Mouse (Mus musculus) yolk sac, embryonic 10.5 days (tissue): ENCODE data around the gene Dffb.

Source experiments
- DNase-seq: peaks from one replicate; pipeline ENCODE4 v3.0.0-alpha.2; 2017; ENCODE audit warnings: low spot score

The Dffb gene

GRCm38 (mm10) chr4:153974431-153975291, at the start of gene Dffb, which contains the start of gene Cep104:
Gene Dffb, minus strand, starts transcription at chr4:153975126.
Gene Cep104, plus strand, starts transcription at chr4:153975194.
- DNase-seq = peak; percentile 86

GRCm38 (mm10) chr4:154023754-154024601, 49.1 kb upstream of the Dffb start:
- peak; percentile 84 for DNase-seq

- DNase-seq = no peak
These were observed 47.9 kb upstream of the Dffb start for GRCm38 (mm10) chr4:154022844-154023243.

GRCm38 (mm10) chr4:154022407-154022806, 47.5 kb upstream of the Dffb start:
- no peak for DNase-seq

GRCm38 (mm10) chr4:154021432-154021831, 46.5 kb upstream of the Dffb start:
- peak; percentile 8 for DNase-seq

GRCm38 (mm10) chr4:154019571-154019970, 44.6 kb upstream of the Dffb start:
- DNase-seq = peak; percentile 35

- DNase-seq = no peak
These were observed 40.5 kb upstream of the Dffb start for GRCm38 (mm10) chr4:154015476-154015875.

- no peak for DNase-seq
These were observed 37.4 kb upstream of the Dffb start for GRCm38 (mm10) chr4:154012132-154012882.

GRCm38 (mm10) chr4:154011646-154012089, 36.7 kb upstream of the Dffb start, which contains the start of gene Lrrc47:
Gene Lrrc47, plus strand, starts transcription at chr4:154011731.
- peak; percentile 84 for DNase-seq

- DNase-seq = no peak
These were observed 36.1 kb upstream of the Dffb start for GRCm38 (mm10) chr4:154010907-154011645.

- no peak for DNase-seq
These were observed 32.8 kb upstream of the Dffb start for GRCm38 (mm10) chr4:154007759-154008158.

GRCm38 (mm10) chr4:154006264-154006663, 31.3 kb upstream of the Dffb start:
- DNase-seq = no peak

- DNase-seq = no peak
These were observed 30.6 kb upstream of the Dffb start for GRCm38 (mm10) chr4:154005488-154005887.

- DNase-seq = no peak
These were observed 18.6 kb upstream of the Dffb start for GRCm38 (mm10) chr4:153993505-153993904.

GRCm38 (mm10) chr4:153992715-153993114, 17.8 kb upstream of the Dffb start:
- DNase-seq = no peak

GRCm38 (mm10) chr4:153980470-153980869, 5.5 kb upstream of the Dffb start:
- no peak for DNase-seq

- DNase-seq = no peak
These were observed 4.3 kb upstream of the Dffb start for GRCm38 (mm10) chr4:153979243-153979642.

- no peak for DNase-seq
These were observed 842 bp upstream of the Dffb start for GRCm38 (mm10) chr4:153975768-153976167.

GRCm38 (mm10) chr4:153975292-153975662, 351 bp upstream of the Dffb start:
- DNase-seq = no peak

- DNase-seq = no peak
These were observed 6.9 kb downstream of the Dffb start for GRCm38 (mm10) chr4:153968063-153968462.

GRCm38 (mm10) chr4:153967556-153967955, 7.4 kb downstream of the Dffb start:
- DNase-seq = no peak
